Mouse (Mus musculus): ENCODE measurements at regions not wholly inside any gene's neighbourhood (a gene's known extent, or its start where the extent isn't known, plus 50 kb on each side); places are given as distances from the start of the nearest gene placed in this dataset.

DNA sequence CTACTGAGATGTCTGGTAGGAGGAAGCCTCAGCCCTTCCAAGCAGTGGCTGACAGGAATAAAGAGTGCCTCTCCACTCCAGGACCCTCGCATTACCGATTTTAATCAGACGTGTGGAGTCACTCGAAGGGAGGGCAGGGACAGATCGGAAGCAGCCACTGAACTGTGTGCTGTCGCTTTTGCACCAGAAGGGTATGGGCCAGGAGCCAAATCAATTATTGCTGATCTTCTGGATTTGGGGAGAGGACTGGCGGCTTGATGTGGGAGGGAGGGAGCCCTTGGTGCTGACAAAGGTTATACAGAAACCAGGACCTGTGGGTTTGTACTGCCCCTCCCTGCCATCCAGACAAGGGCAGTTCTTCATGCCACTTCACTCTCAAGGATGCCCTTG, 772.3 kb upstream of the Car8 start:
- H3K27me3 ChIP-seq (ENCODE audit: insufficient read depth, low read length), result peaks cover 5% of the 10 kb centered on the region; the same call in 1 of the 2 replicates
- H3K36me3 ChIP-seq (replicated peaks), result no peaks in the 10 kb centered on the region
- DNase-seq (ENCODE audit: low spot score) (no peak), ATAC-seq (ENCODE audit: extremely low read depth, insufficient number of reproducible peaks, low FRiP score, poor library complexity, severe bottlenecking) (no peak)
- H3K4me3 ChIP-seq (ENCODE audit: low read depth, low read length), result no peak overlapping the region
- TF ChIP-seq POLR2AphosphoS5 (IDR thresholded peaks at IDR 0.05; ENCODE audit: insufficient replicate concordance, low read depth, low read length) (no peak), GATA2 (IDR thresholded peaks at IDR 0.05; ENCODE audit: borderline replicate concordance, low read depth, low read length) (no peak), GATA1 (IDR thresholded peaks at IDR 0.05; ENCODE audit: borderline replicate concordance, low read length) (no peak), CTCF (IDR thresholded peaks at IDR 0.05; ENCODE audit: low read depth, low read length) (no peak), TAL1 (conservative IDR thresholded peaks at IDR 0.05; ENCODE audit: low read depth, low read length) (no peak)
- no peaks in the 10 kb centered on the region for H3K9me3 ChIP-seq (replicated peaks)
- H3K4me1 ChIP-seq (ENCODE audit: insufficient read depth, low read depth, low read length), result no peaks in the 10 kb centered on the region

DNA sequence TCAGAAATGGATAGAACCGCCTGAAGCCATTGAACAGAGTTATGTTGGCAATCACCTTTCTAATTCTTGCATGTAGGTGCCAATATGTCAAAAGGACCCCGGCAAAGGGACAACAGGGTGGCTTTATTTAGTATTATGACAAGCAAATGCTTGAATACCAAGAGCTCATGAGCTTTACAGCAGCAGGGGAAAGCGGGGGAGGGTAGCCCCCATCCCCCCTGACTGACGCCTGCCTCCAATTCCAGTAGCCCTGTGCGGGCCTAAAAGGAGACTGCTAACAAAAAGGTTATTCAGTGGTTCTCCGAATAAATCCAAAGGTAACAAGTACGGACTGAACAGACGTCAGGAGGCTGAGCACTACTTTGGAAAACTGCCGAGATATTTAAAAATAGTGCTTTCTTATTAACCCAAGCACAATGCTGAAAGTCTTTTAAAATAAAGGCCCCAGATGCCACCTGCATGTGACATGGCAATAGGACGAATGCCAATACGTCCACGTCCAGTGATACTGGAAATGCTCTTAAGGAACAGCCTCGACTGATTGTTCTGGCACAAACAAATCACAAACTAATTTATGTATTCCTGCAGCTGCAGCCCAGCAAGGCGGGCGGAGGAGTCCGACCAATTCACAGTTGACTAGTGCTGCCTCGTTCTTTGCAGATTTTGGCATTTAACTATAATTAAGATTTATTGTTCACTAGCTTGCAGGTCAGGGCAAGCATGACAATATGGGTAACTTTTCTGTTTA, 771.7 kb upstream of the Car8 start:
- H3K4me1 ChIP-seq (ENCODE audit: insufficient read depth, low read depth, low read length), result no peaks in the 10 kb centered on the region
- TF ChIP-seq CTCF (IDR thresholded peaks at IDR 0.05; ENCODE audit: low read depth, low read length), result no peak
- TF ChIP-seq TAL1 (conservative IDR thresholded peaks at IDR 0.05; ENCODE audit: low read depth, low read length), result no peak
- no peak for TF ChIP-seq GATA1 (IDR thresholded peaks at IDR 0.05; ENCODE audit: borderline replicate concordance, low read length)
- no peak for TF ChIP-seq POLR2AphosphoS5 (IDR thresholded peaks at IDR 0.05; ENCODE audit: insufficient replicate concordance, low read depth, low read length)
- TF ChIP-seq GATA2 (IDR thresholded peaks at IDR 0.05; ENCODE audit: borderline replicate concordance, low read depth, low read length), result no peak
- ATAC-seq (ENCODE audit: extremely low read depth, insufficient number of reproducible peaks, low FRiP score, poor library complexity, severe bottlenecking), result no peak
- H3K9me3 ChIP-seq (replicated peaks), result no peaks in the 10 kb centered on the region
- DNase-seq (ENCODE audit: low spot score), result no peak
- H3K4me3 ChIP-seq (ENCODE audit: low read depth, low read length), result no peak overlapping the region
- peaks cover 4% of the 10 kb centered on the region; the same call in 1 of the 2 replicates for H3K27me3 ChIP-seq (ENCODE audit: insufficient read depth, low read length)
- H3K36me3 ChIP-seq (replicated peaks), result no peaks in the 10 kb centered on the region

GRCm38 (mm10) chr4:9009656-9010055, 770.8 kb upstream of the Car8 start:
- no peak overlapping the region for H3K4me3 ChIP-seq (ENCODE audit: low read depth, low read length)

DNA sequence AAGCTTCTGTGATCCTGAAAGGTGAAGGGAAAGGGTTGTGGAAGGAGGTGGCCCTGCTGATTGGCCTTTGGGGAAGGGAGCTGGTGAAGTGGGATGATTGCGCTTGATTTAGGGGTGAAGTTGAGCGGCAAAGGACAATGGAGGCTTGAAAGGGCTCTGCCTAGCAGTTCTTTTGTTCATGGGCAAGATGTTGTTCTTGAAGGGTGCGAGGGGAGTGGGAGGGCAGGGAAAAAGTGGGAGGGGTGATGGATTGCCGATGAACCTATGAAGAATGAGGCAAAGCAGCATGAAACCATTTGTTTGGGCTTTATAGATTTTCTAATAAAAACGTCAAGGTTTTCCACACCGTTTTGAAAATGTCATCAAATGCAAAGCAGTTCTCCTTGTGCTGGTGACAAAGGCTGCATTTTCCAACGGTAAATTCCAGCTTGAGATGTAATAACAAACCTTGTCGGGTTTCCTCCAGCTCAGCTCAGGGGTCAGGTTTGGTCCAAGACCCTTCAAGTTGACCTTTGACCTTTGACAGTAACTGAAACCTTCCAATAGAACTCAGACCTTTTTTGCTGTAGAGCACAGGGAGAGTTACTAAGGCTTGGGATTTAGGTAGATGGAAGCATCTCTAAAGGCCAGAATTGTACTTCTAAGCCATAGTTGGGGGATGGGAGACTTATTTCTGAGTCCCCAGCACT, 767.2 kb upstream of the Car8 start:
- ATAC-seq (ENCODE audit: extremely low read depth, insufficient number of reproducible peaks, low FRiP score, poor library complexity, severe bottlenecking), result no peak
- no peaks in the 10 kb centered on the region for H3K4me1 ChIP-seq (ENCODE audit: insufficient read depth, low read depth, low read length)
- no peak overlapping the region for H3K4me3 ChIP-seq (ENCODE audit: low read depth, low read length)
- no peaks in the 10 kb centered on the region for H3K27me3 ChIP-seq (ENCODE audit: insufficient read depth, low read length)
- no peaks in the 10 kb centered on the region for H3K36me3 ChIP-seq (replicated peaks)
- no peak for DNase-seq (ENCODE audit: low spot score)
- TF ChIP-seq POLR2AphosphoS5 (IDR thresholded peaks at IDR 0.05; ENCODE audit: insufficient replicate concordance, low read depth, low read length) (no peak), TAL1 (conservative IDR thresholded peaks at IDR 0.05; ENCODE audit: low read depth, low read length) (no peak), CTCF (IDR thresholded peaks at IDR 0.05; ENCODE audit: low read depth, low read length) (no peak), GATA2 (IDR thresholded peaks at IDR 0.05; ENCODE audit: borderline replicate concordance, low read depth, low read length) (no peak), GATA1 (IDR thresholded peaks at IDR 0.05; ENCODE audit: borderline replicate concordance, low read length) (no peak)
- no peaks in the 10 kb centered on the region for H3K9me3 ChIP-seq (replicated peaks)

More at GRCm38 (mm10) chr4:9009656-9010055, 770.8 kb upstream of the Car8 start:
- DNase-seq (ENCODE audit: low spot score) (no peak), ATAC-seq (ENCODE audit: extremely low read depth, insufficient number of reproducible peaks, low FRiP score, poor library complexity, severe bottlenecking) (no peak)
- TF ChIP-seq GATA1 (IDR thresholded peaks at IDR 0.05; ENCODE audit: borderline replicate concordance, low read length), result no peak
- no peak for TF ChIP-seq POLR2AphosphoS5 (IDR thresholded peaks at IDR 0.05; ENCODE audit: insufficient replicate concordance, low read depth, low read length)
- TF ChIP-seq GATA2 (IDR thresholded peaks at IDR 0.05; ENCODE audit: borderline replicate concordance, low read depth, low read length), result no peak
- TF ChIP-seq CTCF (IDR thresholded peaks at IDR 0.05; ENCODE audit: low read depth, low read length), result no peak
- no peak for TF ChIP-seq TAL1 (conservative IDR thresholded peaks at IDR 0.05; ENCODE audit: low read depth, low read length)
- Histone ChIP-seq H3K27me3 (ENCODE audit: insufficient read depth, low read length) (peaks cover 4% of the 10 kb centered on the region; the same call in 1 of the 2 replicates), H3K4me1 (ENCODE audit: insufficient read depth, low read depth, low read length) (no peaks in the 10 kb centered on the region), H3K36me3 (replicated peaks) (no peaks in the 10 kb centered on the region), H3K9me3 (replicated peaks) (no peaks in the 10 kb centered on the region)

- ATAC-seq (ENCODE audit: extremely low read depth, insufficient number of reproducible peaks, low FRiP score, poor library complexity, severe bottlenecking) (no peak), DNase-seq (ENCODE audit: low spot score) (no peak)
- Histone ChIP-seq H3K9me3 (replicated peaks) (no peaks in the 10 kb centered on the region), H3K36me3 (replicated peaks) (no peaks in the 10 kb centered on the region), H3K4me3 (ENCODE audit: low read depth, low read length) (no peak overlapping the region), H3K27me3 (ENCODE audit: insufficient read depth, low read length) (no peaks in the 10 kb centered on the region), H3K4me1 (ENCODE audit: insufficient read depth, low read depth, low read length) (no peaks in the 10 kb centered on the region)
- no peak for TF ChIP-seq GATA1 (IDR thresholded peaks at IDR 0.05; ENCODE audit: borderline replicate concordance, low read length)
- no peak for TF ChIP-seq POLR2AphosphoS5 (IDR thresholded peaks at IDR 0.05; ENCODE audit: insufficient replicate concordance, low read depth, low read length)
- TF ChIP-seq TAL1 (conservative IDR thresholded peaks at IDR 0.05; ENCODE audit: low read depth, low read length), result no peak
- TF ChIP-seq GATA2 (IDR thresholded peaks at IDR 0.05; ENCODE audit: borderline replicate concordance, low read depth, low read length), result no peak
- TF ChIP-seq CTCF (IDR thresholded peaks at IDR 0.05; ENCODE audit: low read depth, low read length), result no peak
Measured at GRCm38 (mm10) chr4:9003891-9004290, 765.0 kb upstream of the Car8 start.

DNA sequence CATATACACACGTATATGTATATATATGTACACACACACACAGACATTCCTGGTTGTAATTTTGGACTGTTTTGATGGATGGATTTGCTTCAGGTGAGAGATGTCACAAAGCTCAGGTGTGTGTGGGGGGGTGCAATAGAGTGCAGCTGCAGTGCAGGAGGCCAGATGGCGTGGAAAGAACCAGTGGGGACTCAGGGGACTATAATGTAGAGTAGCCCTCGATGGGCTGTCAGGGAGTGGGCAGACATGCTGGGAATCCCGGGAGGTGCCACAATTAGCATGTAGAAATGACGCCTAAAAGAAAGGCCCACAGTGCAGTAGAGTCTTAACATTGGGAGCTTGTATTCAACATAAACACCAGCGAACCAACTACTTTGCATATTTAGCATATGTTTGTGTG, 763.5 kb upstream of the Car8 start:
- ATAC-seq (ENCODE audit: extremely low read depth, insufficient number of reproducible peaks, low FRiP score, poor library complexity, severe bottlenecking), result no peak

More for the DNA sequence above, 763.5 kb upstream of the Car8 start:
- Histone ChIP-seq H3K36me3 (replicated peaks) (no peaks in the 10 kb centered on the region), H3K27me3 (ENCODE audit: insufficient read depth, low read length) (no peaks in the 10 kb centered on the region), H3K4me3 (ENCODE audit: low read depth, low read length) (no peak overlapping the region), H3K4me1 (ENCODE audit: insufficient read depth, low read depth, low read length) (no peaks in the 10 kb centered on the region), H3K9me3 (replicated peaks) (no peaks in the 10 kb centered on the region)
- no peak for DNase-seq (ENCODE audit: low spot score)
- TF ChIP-seq GATA1 (IDR thresholded peaks at IDR 0.05; ENCODE audit: borderline replicate concordance, low read length) (no peak), CTCF (IDR thresholded peaks at IDR 0.05; ENCODE audit: low read depth, low read length) (no peak), GATA2 (IDR thresholded peaks at IDR 0.05; ENCODE audit: borderline replicate concordance, low read depth, low read length) (no peak), POLR2AphosphoS5 (IDR thresholded peaks at IDR 0.05; ENCODE audit: insufficient replicate concordance, low read depth, low read length) (no peak), TAL1 (conservative IDR thresholded peaks at IDR 0.05; ENCODE audit: low read depth, low read length) (no peak)
